Mouse (Mus musculus) 416B (cell line): ENCODE results near the gene Mbnl1.
A peak's percentile ranks its signal among the peaks of the same experiment; 100 is the strongest.

Experiments
- DNase-seq: peaks from one replicate; pipeline ENCODE4 v3.0.0; 2011; ENCODE audit warnings: low read depth

The Mbnl1 gene

GRCm38 (mm10) chr3:60568801-60569568 is 96.4 kb downstream of the Mbnl1 start:
- peak; percentile 46 for DNase-seq

GRCm38 (mm10) chr3:60569781-60570180 is 97.2 kb downstream of the Mbnl1 start:
- DNase-seq, result no peak

GRCm38 (mm10) chr3:60570491-60571022 is 97.9 kb downstream of the Mbnl1 start:
- peak; percentile 86 for DNase-seq

GRCm38 (mm10) chr3:60571493-60571892 is 98.9 kb downstream of the Mbnl1 start:
- DNase-seq, result no peak

- DNase-seq, result peak; percentile 71
Measured at GRCm38 (mm10) chr3:60574199-60574598, 101.6 kb downstream of the Mbnl1 start.

GRCm38 (mm10) chr3:60574849-60575524 is 102.4 kb downstream of the Mbnl1 start:
- no peak for DNase-seq

- DNase-seq, result peak; percentile 58
Measured at GRCm38 (mm10) chr3:60575945-60576344, 103.3 kb downstream of the Mbnl1 start.

- no peak for DNase-seq
Measured at GRCm38 (mm10) chr3:60576366-60577046, 103.9 kb downstream of the Mbnl1 start.

GRCm38 (mm10) chr3:60579880-60580279 is 107.2 kb downstream of the Mbnl1 start:
- no peak for DNase-seq

- DNase-seq, result no peak
Measured at GRCm38 (mm10) chr3:60580699-60581098, 108.1 kb downstream of the Mbnl1 start.

GRCm38 (mm10) chr3:60582154-60582553 is 109.5 kb downstream of the Mbnl1 start:
- DNase-seq, result peak; percentile 69

- DNase-seq, result no peak
Measured at GRCm38 (mm10) chr3:60582620-60583019, 110.0 kb downstream of the Mbnl1 start.

- DNase-seq, result no peak
Measured at GRCm38 (mm10) chr3:60584704-60585103, 112.1 kb downstream of the Mbnl1 start.

GRCm38 (mm10) chr3:60586046-60586445 is 113.4 kb downstream of the Mbnl1 start:
- peak; percentile 38 for DNase-seq

- DNase-seq, result no peak
Measured at GRCm38 (mm10) chr3:60587149-60587548, 114.5 kb downstream of the Mbnl1 start.

GRCm38 (mm10) chr3:60589361-60589760 is 116.7 kb downstream of the Mbnl1 start:
- DNase-seq, result peak; percentile 72

- DNase-seq, result no peak
Measured at GRCm38 (mm10) chr3:60595606-60596005, 123.0 kb downstream of the Mbnl1 start.

GRCm38 (mm10) chr3:60596985-60597384 is 124.4 kb downstream of the Mbnl1 start:
- no peak for DNase-seq

GRCm38 (mm10) chr3:60601686-60602085 is 129.1 kb downstream of the Mbnl1 start:
- DNase-seq, result peak; percentile 69

GRCm38 (mm10) chr3:60602923-60603549 is 130.4 kb downstream of the Mbnl1 start:
- DNase-seq, result peak; percentile 70

GRCm38 (mm10) chr3:60603637-60604036 is 131.0 kb downstream of the Mbnl1 start:
- DNase-seq, result no peak

GRCm38 (mm10) chr3:60604205-60604604 is 131.6 kb downstream of the Mbnl1 start:
- no peak for DNase-seq
